Mouse (Mus musculus): ENCODE results near the gene Sf3a1.

Sf3a1 gene

DNA sequence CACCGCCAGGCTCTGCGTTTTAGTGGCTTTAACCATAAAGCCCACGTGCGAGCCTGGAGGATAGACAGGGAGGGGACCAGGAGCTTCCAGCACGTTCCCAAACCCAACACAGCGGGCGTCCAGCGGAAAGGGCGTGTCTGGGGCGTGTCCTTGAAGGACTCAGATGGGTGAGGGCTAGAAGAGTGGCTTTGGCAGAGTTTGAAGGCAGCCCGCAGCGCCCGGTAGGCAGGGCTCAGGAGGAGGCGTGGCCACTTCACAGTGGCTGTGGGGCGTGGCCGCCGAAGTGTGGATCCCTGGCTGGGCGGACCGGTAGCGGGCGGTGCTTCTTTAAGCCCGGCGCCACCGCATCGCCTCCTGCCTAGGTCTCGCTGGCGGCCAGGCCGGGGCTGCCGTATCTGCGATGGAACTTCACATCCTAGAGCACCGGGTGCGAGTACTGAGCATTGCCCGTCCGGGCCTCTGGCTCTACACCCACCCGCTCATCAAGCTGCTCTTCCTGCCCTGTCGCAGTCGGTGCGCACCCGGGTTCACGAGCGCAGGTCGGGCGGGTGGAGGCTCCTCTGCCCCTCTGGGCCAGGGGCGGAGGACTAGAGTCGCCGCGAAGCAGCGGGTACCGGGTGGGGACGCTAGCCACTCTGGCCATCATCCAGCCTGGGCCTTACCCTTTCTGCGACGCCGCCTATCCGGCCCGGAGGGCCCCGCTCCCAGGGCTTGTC, 57.9 kb downstream of the Sf3a1 start, which contains the start of gene Castor1:
Gene Castor1 (plus strand): TSS at position 312 of the 716 bp plus-strand sequence.
- DNase-seq (ENCODE audit: low spot score): peak; percentile 80

DNA sequence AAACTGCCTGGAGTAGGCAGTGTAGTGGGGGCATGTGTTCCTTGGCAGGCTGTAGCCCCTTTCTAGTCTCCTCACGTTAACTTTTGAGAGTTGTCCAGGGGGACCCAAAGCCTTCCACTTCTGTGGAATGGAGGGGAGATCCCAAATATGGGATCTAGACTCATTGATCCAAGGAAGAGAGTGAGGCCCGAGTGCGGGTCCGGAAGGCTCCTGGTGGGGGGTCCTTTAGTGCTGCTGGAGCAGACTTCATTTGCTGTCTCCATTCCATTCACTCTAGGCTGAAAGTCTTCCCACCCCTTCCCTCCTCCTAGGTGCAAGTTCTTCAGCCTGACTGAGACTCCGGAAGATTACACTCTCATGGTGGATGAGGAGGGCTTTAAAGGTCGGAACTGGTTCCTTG, 58.5 kb downstream of the Sf3a1 start:
- no peak for DNase-seq (ENCODE audit: low spot score)

DNA sequence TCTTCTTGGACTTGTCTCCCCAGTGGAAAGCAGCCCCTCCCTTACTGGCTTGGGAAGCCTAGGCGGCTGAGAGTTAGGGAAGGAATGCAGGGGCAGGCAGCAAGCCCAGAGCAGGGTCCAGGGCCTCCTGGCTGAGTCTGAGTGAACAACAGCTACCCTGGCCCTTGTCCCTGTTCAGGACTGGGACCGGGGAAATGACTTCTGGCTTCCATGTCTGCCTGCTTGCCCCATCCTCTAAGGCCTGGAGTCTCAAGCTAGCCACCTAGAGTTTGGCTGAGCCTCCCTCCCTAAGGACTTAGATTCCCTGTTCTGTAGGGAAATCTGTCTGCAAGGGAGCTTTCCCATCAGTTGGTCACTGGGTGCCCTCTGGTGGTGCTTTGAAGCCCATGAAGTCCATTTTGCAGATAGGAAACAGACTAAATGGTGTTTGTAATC, 59.2 kb downstream of the Sf3a1 start:
- DNase-seq (ENCODE audit: low spot score): peak; percentile 76

DNA sequence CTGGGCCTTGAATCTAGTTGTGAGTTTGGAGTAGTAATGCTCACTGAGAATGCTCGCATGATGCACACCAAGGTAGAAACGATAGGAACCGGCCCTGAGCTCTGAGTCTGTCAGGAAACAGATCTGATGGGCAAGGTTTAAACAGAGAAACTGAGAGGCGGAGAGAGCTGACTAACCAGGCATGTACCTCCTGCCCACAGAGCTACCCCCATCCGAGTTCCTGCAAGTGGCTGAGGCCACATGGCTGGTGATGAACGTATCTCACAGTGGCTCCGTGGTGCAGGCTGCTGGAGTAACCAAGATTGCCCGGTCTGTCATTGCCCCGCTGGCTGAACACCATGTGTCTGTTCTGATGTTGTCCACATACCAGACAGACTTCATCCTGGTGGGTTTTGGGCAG, 59.8 kb downstream of the Sf3a1 start:
- no peak for DNase-seq (ENCODE audit: low spot score)

DNA sequence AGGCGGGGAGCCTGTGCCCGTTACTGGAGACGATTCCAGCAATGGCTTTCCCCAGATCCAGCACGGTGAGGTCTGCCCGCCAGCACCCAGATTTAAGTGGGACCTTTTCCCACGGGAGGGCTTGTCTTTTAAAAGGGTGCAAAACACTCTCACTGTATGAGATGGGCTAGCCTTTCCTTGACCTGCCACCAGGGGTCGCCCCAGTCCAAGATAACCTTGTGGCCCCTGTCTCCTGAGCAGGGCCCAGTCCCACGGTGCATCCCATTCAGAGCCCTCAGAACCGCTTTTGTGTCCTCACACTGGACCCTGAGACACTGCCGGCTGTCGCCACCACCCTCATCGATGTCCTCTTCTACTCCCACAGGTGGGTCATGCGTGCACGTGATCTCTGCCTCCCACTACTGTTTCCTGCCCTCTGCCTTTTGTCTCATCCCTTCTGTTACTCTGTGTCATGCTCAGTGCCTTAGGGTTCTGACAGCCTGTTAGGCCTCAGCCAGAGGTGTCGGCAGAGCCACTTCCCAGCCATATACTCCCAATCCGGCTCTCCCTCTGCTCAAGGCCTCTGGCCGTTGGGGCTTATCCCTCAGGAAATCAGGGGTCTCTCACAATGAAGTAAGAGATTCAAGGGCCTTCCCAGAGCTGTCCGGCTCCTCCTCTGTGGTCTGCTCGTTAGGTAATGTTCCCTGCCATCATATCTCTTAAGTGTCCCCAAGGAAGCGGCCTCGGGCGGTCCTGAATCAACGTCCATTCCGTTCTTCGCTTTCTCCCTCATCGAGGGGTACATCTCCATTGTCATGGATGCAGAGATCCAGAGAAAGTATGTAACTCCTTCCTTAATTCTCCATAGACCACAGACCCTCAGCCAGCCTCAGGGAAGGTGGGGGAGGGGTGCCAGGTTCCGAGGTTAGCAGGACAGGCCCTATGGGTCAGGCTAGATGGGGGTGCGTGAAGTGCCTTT, 60.6 kb downstream of the Sf3a1 start:
- DNase-seq (ENCODE audit: low spot score): peak; percentile 82

DNA sequence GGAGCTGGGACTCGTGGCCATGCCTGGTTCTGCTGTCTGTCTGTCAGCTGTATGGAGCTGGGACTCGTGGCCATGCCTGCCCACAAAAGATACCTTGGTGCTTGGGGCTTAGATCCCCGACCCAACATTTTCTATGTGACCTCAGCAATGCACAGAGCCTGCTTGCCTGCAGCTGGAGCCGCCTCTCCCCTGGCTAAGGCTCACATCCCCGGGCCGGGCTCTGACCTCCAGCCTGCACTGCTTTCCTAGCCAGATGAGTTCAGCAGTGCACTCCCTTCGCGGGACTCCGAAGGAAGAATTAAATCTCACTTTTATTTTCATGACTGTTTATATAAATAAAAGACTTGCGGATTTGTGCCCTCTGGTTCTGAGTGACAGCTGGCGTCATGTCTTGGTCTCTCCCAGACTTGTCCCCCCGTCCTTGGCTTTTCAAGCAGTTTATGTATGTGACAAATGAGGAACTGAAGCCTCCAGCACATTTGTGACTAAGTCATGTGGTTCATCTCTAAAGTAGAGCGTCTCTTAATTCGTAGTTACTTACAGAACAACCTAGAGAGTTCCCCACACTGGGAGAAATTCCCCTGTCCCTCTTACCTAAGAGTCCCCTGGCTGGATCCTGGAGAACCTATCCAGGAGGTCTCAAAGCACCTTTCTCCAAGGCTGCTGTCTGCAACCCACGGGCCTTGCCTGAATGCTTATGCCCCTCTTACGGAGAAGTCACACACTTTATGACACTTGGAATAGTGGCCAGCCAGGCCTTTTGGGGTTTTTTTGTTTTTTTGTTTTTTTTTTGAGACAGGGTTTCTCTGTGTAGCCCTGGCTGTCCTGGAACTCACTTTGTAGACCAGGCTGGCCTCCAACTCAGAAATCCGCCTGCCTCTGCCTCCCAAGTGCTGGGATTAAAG, 62.1 kb downstream of the Sf3a1 start:
- no peak for DNase-seq (ENCODE audit: low spot score)

DNA sequence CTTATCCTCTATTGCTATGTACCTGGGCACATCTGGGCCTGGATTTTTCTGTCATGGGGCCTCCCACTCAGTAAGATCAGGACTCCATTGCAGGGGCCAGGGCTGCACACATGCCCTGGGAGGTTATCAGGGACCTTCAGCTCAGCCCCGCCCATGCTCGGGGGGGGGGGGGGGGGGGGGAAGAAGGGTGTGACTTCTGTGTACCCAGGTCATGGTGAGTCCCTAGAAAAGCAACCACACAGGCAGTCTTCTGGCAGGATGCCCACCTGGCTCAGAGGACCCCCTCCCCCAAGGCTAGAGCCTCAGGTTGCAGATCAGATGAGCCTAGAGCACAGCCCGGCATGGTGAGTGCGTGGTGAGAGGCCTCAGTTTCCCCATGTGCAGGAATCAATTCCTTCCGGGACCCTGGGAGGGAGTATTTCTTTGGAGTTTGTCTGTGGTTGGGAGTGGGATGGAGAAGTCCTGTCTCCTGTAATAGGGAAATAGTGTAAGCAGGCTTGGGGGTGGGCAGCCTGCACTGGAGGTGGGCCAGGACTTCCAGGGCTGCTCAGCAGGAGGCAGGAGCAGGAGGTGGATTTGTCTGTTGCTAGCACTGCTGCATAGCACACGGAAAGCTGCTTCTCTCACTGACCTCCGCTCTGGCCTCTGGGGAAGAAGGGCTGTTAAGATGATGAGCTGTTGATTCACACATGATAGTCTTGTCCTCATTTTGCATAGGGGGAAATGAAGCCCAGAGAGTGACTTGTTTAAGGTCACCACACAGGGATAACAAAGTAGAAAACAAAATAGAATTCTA, 63.4 kb downstream of the Sf3a1 start:
- no peak for DNase-seq (ENCODE audit: low spot score)

DNA sequence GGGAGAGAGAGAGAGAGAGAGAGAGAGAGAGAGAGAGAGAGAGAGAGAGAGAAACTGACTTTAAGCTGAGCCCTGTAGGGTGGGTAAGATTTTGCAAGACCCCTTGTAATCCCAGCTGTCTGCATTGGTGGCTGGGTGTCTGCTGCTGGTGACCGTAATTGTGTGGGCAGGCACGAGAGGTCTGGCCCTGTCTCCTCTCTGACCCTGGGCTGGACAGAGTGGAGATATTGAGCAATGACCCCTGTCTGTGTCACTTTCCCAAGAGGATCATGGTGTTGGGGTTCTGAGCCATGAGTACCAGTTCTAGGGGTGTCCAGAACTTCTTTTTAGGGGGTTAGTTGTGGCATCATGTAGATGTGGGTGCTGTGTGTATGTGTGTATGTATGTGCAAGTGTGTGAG, 64.1 kb downstream of the Sf3a1 start:
- no peak for DNase-seq (ENCODE audit: low spot score)

DNA sequence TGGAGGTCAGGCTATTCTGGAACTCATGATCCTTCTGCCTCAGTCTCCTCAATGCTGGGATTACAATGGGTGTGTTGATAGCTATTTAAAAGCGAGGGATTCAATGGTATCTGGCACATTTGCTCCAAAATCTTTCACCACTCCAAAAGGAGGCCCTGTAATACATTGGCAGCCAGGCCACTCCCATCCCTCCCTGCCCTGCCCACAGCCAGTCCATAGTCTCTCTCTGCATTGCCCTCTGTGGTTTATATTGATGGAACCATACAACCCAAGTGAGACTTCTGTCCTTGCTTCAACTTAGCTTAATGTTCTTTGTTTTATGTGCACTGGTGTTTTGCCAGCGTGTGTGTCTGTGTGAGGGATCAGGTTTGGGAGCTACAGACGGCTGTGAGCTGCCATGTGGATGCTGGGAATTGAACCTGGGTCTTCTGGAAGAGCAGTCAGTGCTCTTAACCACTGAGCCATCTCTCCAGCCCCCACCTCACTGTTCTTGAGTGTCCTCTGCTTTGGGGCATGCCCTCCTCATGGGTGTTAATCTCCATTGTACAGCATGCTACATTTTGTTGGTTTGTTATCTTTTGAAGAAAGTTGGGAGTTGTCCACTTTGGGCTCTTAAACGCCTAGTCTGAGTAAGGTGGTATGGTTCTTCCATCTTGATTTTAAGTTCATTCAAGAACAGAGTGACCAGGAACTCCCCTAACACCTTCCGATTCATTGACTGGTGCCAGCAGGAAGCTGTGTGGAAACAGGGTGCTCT, 66.6 kb downstream of the Sf3a1 start:
- no peak for DNase-seq (ENCODE audit: low spot score)

DNA sequence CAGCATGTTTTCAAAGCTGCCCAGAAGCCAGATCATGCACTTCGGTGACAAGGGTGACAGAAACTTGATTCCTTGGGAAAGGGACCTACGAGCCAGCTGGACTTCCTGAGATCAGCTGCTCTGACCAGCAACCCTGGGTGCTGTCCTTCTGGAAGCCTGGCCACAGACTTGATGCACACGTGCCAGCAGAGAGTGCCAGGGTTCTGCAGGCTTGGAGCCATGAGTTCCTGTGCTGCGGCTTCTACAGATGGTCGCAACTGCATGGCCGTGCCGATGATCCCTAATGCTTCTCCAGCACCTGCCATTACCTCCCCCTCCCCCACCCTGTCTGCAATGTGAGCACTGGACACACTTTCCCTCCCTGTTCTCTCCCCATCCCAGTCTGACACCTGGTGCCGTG, 68.3 kb downstream of the Sf3a1 start:
- peak; percentile 21 for DNase-seq (ENCODE audit: low spot score)

DNA sequence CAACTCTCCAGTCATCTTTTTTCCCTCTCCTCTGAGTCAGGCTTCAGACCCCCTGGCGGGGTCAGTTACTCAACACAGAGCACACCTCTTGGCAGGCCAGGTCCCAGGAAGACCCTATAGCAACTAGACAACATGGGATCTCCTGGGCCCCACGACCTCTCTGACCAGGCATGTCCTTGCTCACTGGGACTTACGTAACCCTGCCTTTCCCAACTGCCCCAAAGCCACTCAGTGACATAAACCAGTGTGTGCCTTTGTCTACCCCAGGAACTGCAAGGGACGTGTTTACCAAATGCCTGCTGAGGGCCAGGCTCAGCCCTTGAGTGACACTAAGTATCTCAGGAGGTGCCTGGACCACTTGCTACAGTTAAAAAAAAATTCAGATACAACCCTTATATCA, 69.7 kb downstream of the Sf3a1 start:
- no peak for DNase-seq (ENCODE audit: low spot score)

DNA sequence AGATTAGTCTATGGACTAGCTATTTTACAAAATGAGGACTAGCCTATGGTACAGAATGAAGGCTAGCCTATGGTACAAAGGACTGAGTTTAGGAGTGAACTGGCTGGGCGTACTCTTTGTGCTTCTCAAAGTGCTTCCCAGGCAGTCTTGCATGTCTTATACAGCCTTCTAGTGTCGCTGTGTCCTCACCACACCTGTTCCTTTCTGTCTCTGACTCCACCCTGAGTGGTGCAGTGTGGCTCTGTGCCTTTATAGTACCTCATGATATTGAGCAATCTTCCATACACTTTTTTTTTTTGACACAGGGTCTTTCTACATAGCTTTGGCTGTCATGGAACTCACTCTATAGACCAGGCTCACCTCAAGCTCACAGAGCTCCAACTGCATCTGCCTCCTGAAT, 71.3 kb downstream of the Sf3a1 start:
- DNase-seq (ENCODE audit: low spot score): no peak
